Mouse (Mus musculus): ENCODE measurements around the gene Bicdl1.

DNA sequence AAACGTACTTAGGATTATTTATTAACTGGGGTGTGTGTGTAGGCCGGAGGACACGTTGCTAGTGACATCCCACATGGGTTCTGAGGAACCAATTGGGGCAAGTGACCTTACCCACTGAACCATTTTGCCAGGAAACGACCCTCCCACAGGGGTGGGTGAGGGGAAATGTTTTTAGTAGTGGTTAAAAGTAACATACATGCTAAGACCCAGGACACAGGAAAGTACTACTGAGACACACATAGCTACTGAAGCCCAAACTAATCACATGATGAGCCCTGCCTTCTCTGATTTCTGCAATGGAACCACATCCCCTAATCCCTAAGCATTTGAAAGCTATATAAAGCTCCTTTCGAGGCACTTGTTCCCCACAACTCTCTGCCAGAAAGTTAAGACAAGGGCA is 1.1 kb downstream of the Bicdl1 start:
- no peak for TF ChIP-seq CTCF (IDR thresholded peaks at IDR 0.05; ENCODE audit: low read depth, low read length)
- TF ChIP-seq GATA2 (IDR thresholded peaks at IDR 0.05; ENCODE audit: borderline replicate concordance, low read depth, low read length), result no peak
- TF ChIP-seq TAL1 (conservative IDR thresholded peaks at IDR 0.05; ENCODE audit: low read depth, low read length), result no peak
- TF ChIP-seq GATA1 (IDR thresholded peaks at IDR 0.05; ENCODE audit: borderline replicate concordance, low read length), result no peak
- no peak for TF ChIP-seq POLR2AphosphoS5 (IDR thresholded peaks at IDR 0.05; ENCODE audit: insufficient replicate concordance, low read depth, low read length)
